15 mouse cellular contexts compared by ENCODE assay signal in genomic region chr4:137879383-137880156, GRCm38 (mm10). TPM values are rescaled to one million over a fixed set of nuclear protein-coding genes. Genes with fewer than 3 reads are reported as not detected.
A peak's percentile ranks its signal among the peaks of the same experiment; 100 is the strongest.
DNase-seq lines count a peak whose midpoint lies in the region.
"Had no signal": no experiment of that assay in that cellular context is flagged by ENCODE, and none has a peak within 500 bp of the region (broad histone marks: within the 10 kb centered on the region; RNA-seq: fewer than 3 reads in every experiment).

No protein-coding gene starts in this region.

- peaks cover 6% of the 10 kb centered on the region; the same call in 1 of the 2 replicates for H3K36me3 ChIP-seq in limb, embryonic 10.5 days
- H3K36me3 ChIP-seq: G1E had no signal

- H3K4me1 ChIP-seq in limb, embryonic 10.5 days, result peaks cover 80% of the 10 kb centered on the region

- WGBS in limb, embryonic 10.5 days, result 86% methylated on average over 8 of the region's 8 CpGs

- peak overlapping the region; percentile 61; the same call in 1 of the 2 replicates for H3K27ac ChIP-seq in limb, embryonic 10.5 days
- H3K27ac ChIP-seq: layer of hippocampus, adult 2 months; stomach, postnatal 0 days had no signal

- H3K4me3 ChIP-seq in limb, embryonic 10.5 days, result no peak overlapping the region
- H3K4me3 ChIP-seq: layer of hippocampus, adult 2 months had no signal

- no peaks in the 10 kb centered on the region for H3K27me3 ChIP-seq in limb, embryonic 10.5 days (ENCODE audit: low read depth, poor library complexity, severe bottlenecking)

- H3K9me3 ChIP-seq in limb, embryonic 10.5 days (replicated peaks), result no peaks in the 10 kb centered on the region
- H3K9me3 ChIP-seq: G1E had no signal

- DNase-seq in adrenal gland, adult (ENCODE audit: inconsistent age in 2 of 2, low spot score in 1 of 2), result peak; percentile 74 to 85
- no peak for DNase-seq in adrenal gland, adult 18-20 months (ENCODE audit: low spot score in 2 of 2)
- peak; percentile 55 for DNase-seq in 3T3-L1 (ENCODE audit: low read depth, low spot score)
- DNase-seq in adrenal gland, postnatal 36 days, result peak; percentile 73 to 77
- no peak for DNase-seq in limb, embryonic 10.5 days (ENCODE audit: low spot score)
- no peak for DNase-seq in yolk sac, embryonic 10.5 days (ENCODE audit: low spot score)
- DNase-seq in heart, postnatal 10 days, result no peak
- DNase-seq in thymus, postnatal 10 days (ENCODE audit: low spot score in 2 of 2), result no peak
- DNase-seq: cerebellum, adult 11 months; heart, adult 18-20 months; kidney, adult 9 months; spleen, adult 18-20 months had no signal

- intact Hi-C loops in heart, postnatal 10 days (cut with DNase I), result no loop called here

RNA-seq across cellular contexts. Expression of gene Ece1, which starts 17.5 kb away (rescaled TPM):
- total RNA-seq in adrenal gland, adult 18-20 months (2021), result 100 to 1,000 TPM; 210 to 273 TPM
- 100 to 1,000 TPM; 256 to 280 TPM for total RNA-seq in adrenal gland, postnatal 36 days (2021)
- polyA plus RNA-seq in limb, embryonic 10.5 days (2016; fragmentation: Nextera tagmentation; extraction: Ambion mirVana), result 41.1 and 41.4 TPM in 2 replicates
- 100 to 1,000 TPM; 109 to 129 TPM for total RNA-seq in heart, postnatal 10 days (2021)

Comparison
In these comparisons a context has a peak if more than half of its experiments do, and no peak if none do; other contexts are left out.
1. DNase-seq: peak in adrenal gland, adult (2 of 2), 3T3-L1 (single experiment) and adrenal gland, postnatal 36 days (2 of 2); none in adrenal gland, adult 18-20 months (0 of 2), limb, embryonic 10.5 days (single experiment), yolk sac, embryonic 10.5 days (single experiment), heart, postnatal 10 days (0 of 2) and thymus, postnatal 10 days (0 of 2).